Mouse (Mus musculus): Measurements from ENCODE around the gene Cxcl13.

Gene Cxcl13

DNA sequence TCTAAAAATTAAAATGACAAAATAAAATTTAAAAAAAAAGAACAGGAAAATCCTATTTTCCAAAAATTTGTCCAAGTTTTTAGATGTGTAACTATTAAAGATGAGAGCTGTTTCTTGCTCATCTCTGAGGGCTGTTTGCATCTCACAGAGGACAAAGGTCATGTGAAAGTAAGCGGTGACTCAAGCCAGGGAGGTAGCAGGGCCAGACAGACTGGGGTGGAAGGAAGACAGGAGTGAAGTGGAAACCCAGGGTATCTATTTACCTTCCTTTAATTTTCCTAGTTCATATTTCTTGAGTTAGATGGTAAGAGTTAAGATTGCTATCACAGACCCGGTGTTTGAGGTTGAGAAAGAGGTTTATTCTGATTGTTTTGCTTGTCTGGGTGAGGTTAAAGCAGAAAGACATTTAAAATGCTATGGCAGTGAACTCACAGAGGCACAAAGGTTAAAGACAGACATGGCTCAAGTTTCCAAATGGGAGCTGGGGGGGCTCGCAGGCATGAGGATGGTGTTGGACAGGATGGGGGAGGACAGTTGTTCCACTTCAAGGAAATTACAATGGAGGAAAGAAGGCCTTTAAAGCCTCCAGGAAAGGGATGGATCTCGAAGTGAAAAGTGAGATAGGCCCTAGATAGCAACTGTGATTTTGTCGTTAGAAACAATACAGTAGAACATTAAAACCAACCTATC lies 27.2 kb downstream of the Cxcl13 start:
- in situ Hi-C loops (cut with MboI, MseI): no loop called here

- in situ Hi-C loops (cut with MboI, MseI): no loop called here
Observed at GRCm38 (mm10) chr5:95991339-95992292, 34.9 kb downstream of the Cxcl13 start.

DNA sequence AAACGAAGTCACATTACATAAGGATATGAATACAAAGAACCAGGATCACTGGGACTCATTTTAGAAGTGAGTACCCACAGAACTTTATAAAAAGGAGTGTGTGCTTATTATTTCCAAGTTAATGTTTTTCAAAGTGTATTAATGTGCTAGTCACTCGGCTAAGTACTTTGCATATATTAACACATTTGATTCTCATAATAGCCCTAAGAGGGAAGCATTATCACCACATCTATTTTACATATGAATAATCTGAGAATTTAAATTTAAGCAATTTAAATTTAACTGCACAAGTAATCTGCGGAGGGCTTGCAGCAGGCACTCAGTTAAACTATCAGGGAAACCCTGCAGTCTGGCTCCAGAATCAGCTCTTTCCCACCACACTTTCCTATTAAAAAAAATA lies 40.5 kb downstream of the Cxcl13 start:
- in situ Hi-C loops (cut with MboI, MseI): no loop called here

- in situ Hi-C loops (cut with MboI, MseI): no loop called here
Observed at GRCm38 (mm10) chr5:96003348-96003747, 46.6 kb downstream of the Cxcl13 start.

DNA sequence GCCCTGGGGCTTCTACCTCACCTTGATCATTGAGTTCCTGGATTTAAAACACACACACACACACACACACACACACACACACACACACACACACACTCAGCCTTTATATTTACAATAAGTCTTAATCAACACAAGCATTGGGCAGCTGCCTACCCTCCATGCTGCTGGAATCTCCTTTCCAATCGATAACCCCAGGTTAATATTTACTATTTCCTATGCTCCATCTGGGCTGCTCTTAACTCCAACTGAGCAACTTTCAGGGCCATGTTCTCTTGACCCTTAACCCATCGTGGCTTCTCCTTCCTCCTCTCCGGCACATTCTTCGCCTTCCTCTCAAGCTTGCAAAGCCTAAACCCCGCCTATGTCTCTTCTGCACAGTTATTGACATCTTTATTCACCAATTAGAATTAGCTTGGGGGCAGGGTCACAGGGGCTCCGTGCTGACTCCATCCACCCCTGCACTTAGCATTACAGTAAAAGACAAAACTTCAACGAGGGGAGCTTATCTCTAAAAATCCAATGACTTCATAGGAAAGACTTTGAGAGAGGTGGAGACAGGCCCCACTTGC lies 51.6 kb downstream of the Cxcl13 start:
- in situ Hi-C loops (cut with MboI, MseI): no loop called here

DNA sequence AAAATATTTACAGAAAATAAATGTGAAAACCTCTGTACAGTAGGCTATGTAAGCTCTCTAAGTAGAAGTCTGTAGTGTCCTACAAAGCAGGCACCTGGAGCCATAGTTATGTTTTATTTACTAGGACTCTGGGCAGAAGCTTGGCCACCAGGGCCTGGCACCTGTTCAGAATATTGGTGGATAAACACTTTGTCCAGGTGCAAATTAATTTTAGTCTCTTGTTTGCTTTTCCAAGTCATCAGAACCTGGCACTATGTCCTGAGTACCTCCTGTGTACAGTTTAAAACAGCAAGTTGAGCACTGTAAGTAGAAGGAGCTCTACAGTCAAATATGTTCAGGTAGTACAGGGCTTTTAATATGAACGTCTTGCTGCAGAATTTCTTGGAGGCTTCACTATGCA lies 52.3 kb downstream of the Cxcl13 start:
- in situ Hi-C loops (cut with MboI, MseI): no loop called here

Measured in regulatory T cell (primary cell).